11 mouse cellular contexts compared by ENCODE assay signal in the genomic region with DNA sequence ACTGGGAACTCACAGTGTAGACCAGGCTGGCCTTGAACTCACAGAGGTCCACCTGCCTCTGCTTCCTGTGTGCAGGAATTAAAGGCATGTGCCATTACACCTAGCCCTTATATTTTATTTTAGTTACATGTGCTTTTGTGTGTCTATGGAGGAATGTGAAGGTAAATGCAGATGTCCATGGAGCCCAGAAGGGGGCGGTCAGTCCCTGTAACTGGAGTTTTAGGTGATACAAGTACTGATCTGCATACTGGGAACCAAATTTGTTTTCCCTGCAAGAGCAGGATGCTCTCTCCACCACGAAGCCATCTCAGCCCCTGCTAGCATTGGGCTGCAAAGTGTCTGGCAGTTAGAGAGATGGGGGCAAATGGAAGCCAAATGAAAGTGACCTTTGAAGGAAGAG. TPM values are rescaled to one million over a fixed set of nuclear protein-coding genes. Genes with fewer than 3 reads are reported as not detected.
A peak's percentile ranks its signal among the peaks of the same experiment; 100 is the strongest.
DNase-seq lines count a peak whose midpoint lies in the region; ATAC-seq and TF ChIP-seq lines count a peak whose summit lies in the region.
"Had no signal": no experiment of that assay in that cellular context is flagged by ENCODE, and none has a peak within 500 bp of the region (broad histone marks: within the 10 kb centered on the region; RNA-seq: fewer than 3 reads in every experiment).

No protein-coding gene starts in this region.

- no peak overlapping the region for H3K9ac ChIP-seq in forebrain, embryonic 14.5 days (ENCODE audit: low read length)
- H3K9ac ChIP-seq in forebrain, embryonic 12.5 days: no peak overlapping the region
- no peak overlapping the region for H3K9ac ChIP-seq in lung, embryonic 14.5 days

- TF ChIP-seq CTCF in lung, embryonic 14.5 days (IDR thresholded peaks at IDR 0.05; ENCODE audit: low read depth): peak; percentile 71
- TF ChIP-seq CTCF in brain, embryonic 14.5 days (IDR thresholded peaks at IDR 0.05; ENCODE audit: borderline replicate concordance, extremely low read depth, insufficient read depth, insufficient read length): peak; percentile 60; the same call in 1 of the 2 replicates

- no peak for ATAC-seq in forebrain, embryonic 14.5 days
- no peak for ATAC-seq in forebrain, embryonic 12.5 days (ENCODE audit: low FRiP score)
- ATAC-seq in lung, embryonic 14.5 days (ENCODE audit: insufficient read depth): no peak
- ATAC-seq in erythroid progenitor cell, adult 5-6 weeks (replicated peaks; ENCODE audit: low FRiP score, poor library complexity, severe bottlenecking): no peak

- H3K4me1 ChIP-seq in forebrain, embryonic 14.5 days (ENCODE audit: control insufficient read depth, insufficient read depth, low read length): peaks cover 12% of the 10 kb centered on the region
- peaks cover 30% of the 10 kb centered on the region for H3K4me1 ChIP-seq in forebrain, embryonic 12.5 days
- peaks cover 11% of the 10 kb centered on the region for H3K4me1 ChIP-seq in lung, embryonic 14.5 days (ENCODE audit: insufficient read depth)

- TF ChIP-seq POLR2A in brain, embryonic 14.5 days (IDR thresholded peaks at IDR 0.05; ENCODE audit: borderline replicate concordance, extremely low read depth, insufficient read depth, insufficient read length, poor library complexity, severe bottlenecking): no peak

- 7% methylated on average over 2 of the region's 2 CpGs for WGBS in forebrain, embryonic 14.5 days
- 8% methylated on average over 2 of the region's 2 CpGs for WGBS in forebrain, embryonic 12.5 days
- WGBS in lung, embryonic 14.5 days: 13% methylated on average over 2 of the region's 2 CpGs

- no peak overlapping the region for H3K4me3 ChIP-seq in forebrain, embryonic 14.5 days (ENCODE audit: low read depth, low read length)
- no peak overlapping the region for H3K4me3 ChIP-seq in forebrain, embryonic 12.5 days (replicated peaks)
- H3K4me3 ChIP-seq in lung, embryonic 14.5 days (ENCODE audit: low read depth, low read length): no peak overlapping the region

- H3K9me3 ChIP-seq in forebrain, embryonic 14.5 days (replicated peaks; ENCODE audit: control insufficient read depth, low read length): no peaks in the 10 kb centered on the region
- H3K9me3 ChIP-seq in forebrain, embryonic 12.5 days: no peaks in the 10 kb centered on the region
- no peaks in the 10 kb centered on the region for H3K9me3 ChIP-seq in lung, embryonic 14.5 days (ENCODE audit: low read depth, low read length)
- H3K9me3 ChIP-seq: G1E had no signal

- peak; percentile 61 for DNase-seq in forebrain, embryonic 14.5 days (ENCODE audit: low spot score)
- peak; percentile 74 for DNase-seq in lung, embryonic 14.5 days
- no peak for DNase-seq in lung, postnatal 10 days
- peak; percentile 78 for DNase-seq in brain, embryonic 14.5 days (ENCODE audit: low read depth)
- peak; percentile 73 for DNase-seq in retina, postnatal 1 day
- no peak for DNase-seq in adrenal gland, postnatal 25 days
- DNase-seq: heart, postnatal 14 days; spleen, adult 18-20 months had no signal

- peaks cover 18% of the 10 kb centered on the region for H3K36me3 ChIP-seq in forebrain, embryonic 14.5 days (ENCODE audit: control insufficient read depth, insufficient read depth, low read length)
- H3K36me3 ChIP-seq in forebrain, embryonic 12.5 days (replicated peaks): peaks cover 13% of the 10 kb centered on the region
- peaks cover 15% of the 10 kb centered on the region for H3K36me3 ChIP-seq in lung, embryonic 14.5 days (ENCODE audit: insufficient read depth)

- no peak overlapping the region for H3K27ac ChIP-seq in forebrain, embryonic 14.5 days (ENCODE audit: low read depth, low read length)
- H3K27ac ChIP-seq in forebrain, embryonic 12.5 days: no peak overlapping the region
- H3K27ac ChIP-seq in lung, embryonic 14.5 days (ENCODE audit: low read depth): no peak overlapping the region

- no peak overlapping the region for H3K4me2 ChIP-seq in forebrain, embryonic 14.5 days (ENCODE audit: low read length)
- no peak overlapping the region for H3K4me2 ChIP-seq in forebrain, embryonic 12.5 days
- H3K4me2 ChIP-seq in lung, embryonic 14.5 days: no peak overlapping the region

- H3K27me3 ChIP-seq in forebrain, embryonic 14.5 days (replicated peaks; ENCODE audit: control insufficient read depth, insufficient read depth, low read length): no peaks in the 10 kb centered on the region
- H3K27me3 ChIP-seq in forebrain, embryonic 12.5 days: no peaks in the 10 kb centered on the region
- no peaks in the 10 kb centered on the region for H3K27me3 ChIP-seq in lung, embryonic 14.5 days (ENCODE audit: insufficient read depth, low read length)

RNA-seq across cellular contexts. Expression of a gene that starts 2.5 kb away (rescaled TPM):
- 652 and 758 TPM in 2 replicates for polyA plus RNA-seq in forebrain, embryonic 14.5 days (2014; fragmentation: Nextera tagmentation; extraction: Ambion mirVana)
- 734 and 744 TPM in 2 replicates for polyA plus RNA-seq in forebrain, embryonic 12.5 days (2016; fragmentation: Nextera tagmentation; extraction: Ambion mirVana)
- 599 and 638 TPM in 2 replicates for polyA plus RNA-seq in lung, embryonic 14.5 days (2014; fragmentation: Nextera tagmentation; extraction: Ambion mirVana)
- polyA plus RNA-seq in brain, embryonic 14.5 days (2012; rRNA removed): 161 and 195 TPM in 2 replicates
- 106 and 281 TPM in 2 replicates for total RNA-seq in erythroid progenitor cell, adult 5-6 weeks (2015; ENCODE audit: low replicate concordance)
- total RNA-seq in erythroid progenitor cell, adult 5-6 weeks (2017; ENCODE audit: low replicate concordance): 31.5 and 73.0 TPM in 2 replicates
- 370 and 418 TPM in 2 replicates for total RNA-seq in adrenal gland, postnatal 25 days (2021)

RNA-seq across cellular contexts. Expression of a gene that starts 2.6 kb away (rescaled TPM):
- polyA plus RNA-seq in forebrain, embryonic 14.5 days (2014; fragmentation: Nextera tagmentation; extraction: Ambion mirVana): 19.4 and 21.2 TPM in 2 replicates
- 13.9 and 14.9 TPM in 2 replicates for polyA plus RNA-seq in forebrain, embryonic 12.5 days (2016; fragmentation: Nextera tagmentation; extraction: Ambion mirVana)
- polyA plus RNA-seq in lung, embryonic 14.5 days (2014; fragmentation: Nextera tagmentation; extraction: Ambion mirVana): 9.3 and 10.6 TPM in 2 replicates
- polyA plus RNA-seq in brain, embryonic 14.5 days (2012; rRNA removed): 9.7 and 12.5 TPM in 2 replicates
- 2.9 and 5.0 TPM in 2 replicates for total RNA-seq in erythroid progenitor cell, adult 5-6 weeks (2015; ENCODE audit: low replicate concordance)
- 2.6 and 5.5 TPM in 2 replicates for total RNA-seq in erythroid progenitor cell, adult 5-6 weeks (2017; ENCODE audit: low replicate concordance)
- 15.7 and 21.0 TPM in 2 replicates for total RNA-seq in adrenal gland, postnatal 25 days (2021)

RNA-seq across cellular contexts. Expression of a gene that starts 10.3 kb away (rescaled TPM):
- 13.9 and 15.7 TPM in 2 replicates for polyA plus RNA-seq in forebrain, embryonic 14.5 days (2014; fragmentation: Nextera tagmentation; extraction: Ambion mirVana)
- 39.9 and 44.4 TPM in 2 replicates for polyA plus RNA-seq in forebrain, embryonic 12.5 days (2016; fragmentation: Nextera tagmentation; extraction: Ambion mirVana)
- polyA plus RNA-seq in lung, embryonic 14.5 days (2014; fragmentation: Nextera tagmentation; extraction: Ambion mirVana): 16.1 and 18.4 TPM in 2 replicates
- 67.5 and 82.1 TPM in 2 replicates for polyA plus RNA-seq in brain, embryonic 14.5 days (2012; rRNA removed)
- total RNA-seq in erythroid progenitor cell, adult 5-6 weeks (2015; ENCODE audit: low replicate concordance): not detected in 2 replicates
- total RNA-seq in erythroid progenitor cell, adult 5-6 weeks (2017; ENCODE audit: low replicate concordance): not detected in 2 replicates
- total RNA-seq in adrenal gland, postnatal 25 days (2021): 122 and 223 TPM in 2 replicates
- polyA plus RNA-seq: G1E had no signal

RNA-seq across cellular contexts. Expression of a gene that starts 11.0 kb away (rescaled TPM):
- polyA plus RNA-seq in forebrain, embryonic 14.5 days (2014; fragmentation: Nextera tagmentation; extraction: Ambion mirVana): 27.3 and 29.6 TPM in 2 replicates
- polyA plus RNA-seq in forebrain, embryonic 12.5 days (2016; fragmentation: Nextera tagmentation; extraction: Ambion mirVana): 32.4 and 32.5 TPM in 2 replicates
- polyA plus RNA-seq in lung, embryonic 14.5 days (2014; fragmentation: Nextera tagmentation; extraction: Ambion mirVana): 24.5 and 27.6 TPM in 2 replicates
- 41.6 and 43.6 TPM in 2 replicates for polyA plus RNA-seq in brain, embryonic 14.5 days (2012; rRNA removed)
- 3.4 and 6.5 TPM in 2 replicates for total RNA-seq in erythroid progenitor cell, adult 5-6 weeks (2015; ENCODE audit: low replicate concordance)
- total RNA-seq in erythroid progenitor cell, adult 5-6 weeks (2017; ENCODE audit: low replicate concordance): 11.0 and 12.6 TPM in 2 replicates
- total RNA-seq in adrenal gland, postnatal 25 days (2021): 18.1 and 20.5 TPM in 2 replicates

RNA-seq across cellular contexts. Expression of a gene that starts 25.4 kb away (rescaled TPM):
- 11.1 and 11.9 TPM in 2 replicates for polyA plus RNA-seq in forebrain, embryonic 14.5 days (2014; fragmentation: Nextera tagmentation; extraction: Ambion mirVana)
- polyA plus RNA-seq in forebrain, embryonic 12.5 days (2016; fragmentation: Nextera tagmentation; extraction: Ambion mirVana): 8.4 and 8.9 TPM in 2 replicates
- polyA plus RNA-seq in lung, embryonic 14.5 days (2014; fragmentation: Nextera tagmentation; extraction: Ambion mirVana): 10.6 and 11.6 TPM in 2 replicates
- polyA plus RNA-seq in brain, embryonic 14.5 days (2012; rRNA removed): 48.3 and 61.0 TPM in 2 replicates
- 11.5 and 17.6 TPM in 2 replicates for total RNA-seq in erythroid progenitor cell, adult 5-6 weeks (2015; ENCODE audit: low replicate concordance)
- total RNA-seq in erythroid progenitor cell, adult 5-6 weeks (2017; ENCODE audit: low replicate concordance): 0.26 and 0.76 TPM in 2 replicates
- 18.8 and 23.3 TPM in 2 replicates for total RNA-seq in adrenal gland, postnatal 25 days (2021)

Comparison
In these comparisons a context has a peak if more than half of its experiments do, and no peak if none do; other contexts are left out.
1. DNase-seq: peak in forebrain, embryonic 14.5 days (single experiment), lung, embryonic 14.5 days (single experiment), brain, embryonic 14.5 days (single experiment) and retina, postnatal 1 day (single experiment); none in lung, postnatal 10 days (single experiment) and adrenal gland, postnatal 25 days (single experiment).